Mouse (Mus musculus) E14TG2a.4 (cell line): ENCODE measurements around the gene Clec3a.

Experiments
- H3K27me3 ChIP-seq: 2 replicates; pipeline ENCODE4 v1.6.1; 2014; ENCODE audit warnings: low read length, control low read depth; ENCODE audit not compliant: insufficient read depth
- H3K36me3 ChIP-seq: 2 replicates; pipeline ENCODE4 v1.6.1; 2014; ENCODE audit warnings: low read length, control low read depth; ENCODE audit not compliant: insufficient read depth
- H3K4me1 ChIP-seq: replicated peaks from 2 replicates; pipeline ENCODE4 v1.6.1; 2014; ENCODE audit warnings: low read depth, low read length, control low read depth
- H3K4me3 ChIP-seq: replicated peaks from 2 replicates; pipeline ENCODE4 v1.5.1; 2014; ENCODE audit warnings: mild to moderate bottlenecking, low read length
- H3K9me3 ChIP-seq: 2 replicates; pipeline ENCODE4 v1.6.1; 2014; ENCODE audit warnings: low read length, control low read depth
- CTCF ChIP-seq: conservative IDR thresholded peaks from 2 replicates; pipeline ENCODE4 v1.5.1; 2014; ENCODE audit warnings: low read length
- NANOG ChIP-seq: IDR thresholded peaks from 2 replicates; pipeline ENCODE4 v1.6.1; 2014; ENCODE audit warnings: borderline replicate concordance, low read length, mixed read lengths
- POU5F1 ChIP-seq: IDR thresholded peaks from 2 replicates; pipeline ENCODE4 v1.6.1; 2014; ENCODE audit warnings: low read length, borderline replicate concordance

Clec3a gene

GRCm38 (mm10) chr8:114446884-114447283, 29.0 kb downstream of the Clec3a start:
- H3K4me3 ChIP-seq = no peak overlapping the region
- TF ChIP-seq CTCF (no peak), POU5F1 (no peak), NANOG (no peak)
- no peaks in the 10 kb centered on the region for H3K4me1 ChIP-seq
- H3K36me3 ChIP-seq = peaks cover 62% of the 10 kb centered on the region
- no peaks in the 10 kb centered on the region for H3K9me3 ChIP-seq
- H3K27me3 ChIP-seq = no peaks in the 10 kb centered on the region

- H3K27me3 ChIP-seq = no peaks in the 10 kb centered on the region; the same call in 1 of the 2 replicates
These were observed 34.4 kb downstream of the Clec3a start for GRCm38 (mm10) chr8:114452278-114452677.

GRCm38 (mm10) chr8:114452781-114453221, 34.9 kb downstream of the Clec3a start:
- no peak overlapping the region for H3K4me3 ChIP-seq
- no peak for TF ChIP-seq NANOG
- no peak for TF ChIP-seq POU5F1
- TF ChIP-seq CTCF = peak; percentile 55
- no peaks in the 10 kb centered on the region for H3K9me3 ChIP-seq
- H3K4me1 ChIP-seq = peaks cover 12% of the 10 kb centered on the region
- peaks cover 37% of the 10 kb centered on the region for H3K36me3 ChIP-seq
- H3K27me3 ChIP-seq = no peaks in the 10 kb centered on the region; the same call in 1 of the 2 replicates

More at GRCm38 (mm10) chr8:114452278-114452677, 34.4 kb downstream of the Clec3a start:
- no peaks in the 10 kb centered on the region for H3K9me3 ChIP-seq
- no peak overlapping the region for H3K4me3 ChIP-seq
- peaks cover 40% of the 10 kb centered on the region for H3K36me3 ChIP-seq
- H3K4me1 ChIP-seq = peaks cover 12% of the 10 kb centered on the region
- no peak for TF ChIP-seq POU5F1
- TF ChIP-seq NANOG = no peak
- no peak for TF ChIP-seq CTCF

- H3K27me3 ChIP-seq = no peaks in the 10 kb centered on the region; the same call in 1 of the 2 replicates
- H3K4me3 ChIP-seq = no peak overlapping the region
- H3K9me3 ChIP-seq = no peaks in the 10 kb centered on the region
- peaks cover 12% of the 10 kb centered on the region for H3K36me3 ChIP-seq
- peaks cover 13% of the 10 kb centered on the region for H3K4me1 ChIP-seq
- TF ChIP-seq POU5F1 (no peak), NANOG (no peak), CTCF (no peak)
These were observed 37.4 kb downstream of the Clec3a start for GRCm38 (mm10) chr8:114455302-114455701.

GRCm38 (mm10) chr8:114455953-114456352, 38.1 kb downstream of the Clec3a start:
- Histone ChIP-seq H3K4me3 (peak overlapping the region; percentile 66), H3K36me3 (peaks cover 5% of the 10 kb centered on the region), H3K27me3 (no peaks in the 10 kb centered on the region; the same call in 1 of the 2 replicates), H3K4me1 (peaks cover 20% of the 10 kb centered on the region), H3K9me3 (no peaks in the 10 kb centered on the region)
- no peak for TF ChIP-seq POU5F1
- TF ChIP-seq NANOG = no peak
- TF ChIP-seq CTCF = no peak

GRCm38 (mm10) chr8:114458113-114458784, 40.4 kb downstream of the Clec3a start:
- Histone ChIP-seq H3K27me3 (no peaks in the 10 kb centered on the region; the same call in 1 of the 2 replicates), H3K4me1 (peaks cover 20% of the 10 kb centered on the region), H3K4me3 (no peak overlapping the region), H3K9me3 (no peaks in the 10 kb centered on the region), H3K36me3 (no peaks in the 10 kb centered on the region; the same call in 1 of the 2 replicates)
- TF ChIP-seq CTCF = no peak
- no peak for TF ChIP-seq NANOG
- TF ChIP-seq POU5F1 = no peak

- no peak for TF ChIP-seq POU5F1
- TF ChIP-seq CTCF = no peak
- no peak for TF ChIP-seq NANOG
- Histone ChIP-seq H3K4me1 (peaks cover 19% of the 10 kb centered on the region), H3K27me3 (no peaks in the 10 kb centered on the region), H3K4me3 (no peak overlapping the region), H3K9me3 (no peaks in the 10 kb centered on the region), H3K36me3 (no peaks in the 10 kb centered on the region; the same call in 1 of the 2 replicates)
These were observed 42.7 kb downstream of the Clec3a start for GRCm38 (mm10) chr8:114460600-114460999.

- Histone ChIP-seq H3K4me1 (peaks cover 11% of the 10 kb centered on the region; the same call in 1 of the 2 replicates), H3K4me3 (no peak overlapping the region), H3K27me3 (no peaks in the 10 kb centered on the region), H3K9me3 (no peaks in the 10 kb centered on the region), H3K36me3 (no peaks in the 10 kb centered on the region; the same call in 1 of the 2 replicates)
- TF ChIP-seq CTCF = no peak
- no peak for TF ChIP-seq POU5F1
- TF ChIP-seq NANOG = no peak
These were observed 44.7 kb downstream of the Clec3a start for GRCm38 (mm10) chr8:114462591-114462990.

- Histone ChIP-seq H3K27me3 (no peaks in the 10 kb centered on the region), H3K9me3 (no peaks in the 10 kb centered on the region), H3K4me1 (peaks cover 17% of the 10 kb centered on the region), H3K4me3 (no peak overlapping the region), H3K36me3 (no peaks in the 10 kb centered on the region; the same call in 1 of the 2 replicates)
- TF ChIP-seq CTCF = no peak
- TF ChIP-seq POU5F1 = no peak
- TF ChIP-seq NANOG = no peak
These were observed 45.4 kb downstream of the Clec3a start for GRCm38 (mm10) chr8:114463305-114463704.
